Mouse (Mus musculus) lung, postnatal 0 days (tissue): ENCODE measurements at regions not wholly inside any gene's neighbourhood (a gene's known extent, or its start where the extent isn't known, plus 50 kb on each side); places are given as distances from the start of the nearest gene placed in this dataset.

Experiments
- ATAC-seq: fragments of 200-750 bp; cut with Nextera tagmentation; 2 replicates; pipeline ENCODE4 v1.8.0; 2017; ENCODE audit warnings: moderate library complexity
- DNase-seq: peaks from one replicate; pipeline ENCODE4 v3.0.0-alpha.2; 2016; ENCODE audit warnings: low spot score
- H3K27ac ChIP-seq: fragments of 300-500 bp; sonication (generic); 2 replicates; pipeline ENCODE4 v1.5.1; 2014; ENCODE audit warnings: antibody characterized with exemption, mild to moderate bottlenecking, low read length, mixed read lengths
- H3K27me3 ChIP-seq: fragments of 300-500 bp; sonication (generic); replicated peaks from 2 replicates; pipeline ENCODE4 v1.6.1; 2014; ENCODE audit warnings: low read length, mixed read lengths; ENCODE audit not compliant: insufficient read depth
- H3K36me3 ChIP-seq: fragments of 300-500 bp; sonication (generic); 2 replicates; pipeline ENCODE4 v1.6.1; 2014; ENCODE audit warnings: low read length, mixed read lengths; ENCODE audit not compliant: insufficient read depth
- H3K4me1 ChIP-seq: fragments of 300-500 bp; sonication (generic); 2 replicates; pipeline ENCODE4 v1.6.1; 2014; ENCODE audit warnings: antibody characterized with exemption, low read depth, low read length, mixed read lengths; ENCODE audit not compliant: insufficient read depth
- H3K4me2 ChIP-seq: fragments of 300-500 bp; sonication (generic); replicated peaks from 2 replicates; pipeline ENCODE4 v1.6.1; 2014; ENCODE audit warnings: low read depth, mild to moderate bottlenecking, low read length, moderate library complexity, mixed read lengths
- H3K4me3 ChIP-seq: fragments of 300-500 bp; sonication (generic); 2 replicates; pipeline ENCODE4 v1.5.1; 2014; ENCODE audit warnings: low read depth, low read length
- H3K9ac ChIP-seq: fragments of 300-500 bp; sonication (generic); replicated peaks from 2 replicates; pipeline ENCODE4 v1.6.1; 2014; ENCODE audit warnings: low read depth, mild to moderate bottlenecking
- H3K9me3 ChIP-seq: fragments of 300-500 bp; sonication (generic); 2 replicates; pipeline ENCODE4 v1.6.1; 2016; ENCODE audit warnings: low read length, mixed read lengths
- CTCF ChIP-seq: IDR thresholded peaks from 2 replicates; pipeline ENCODE4 v1.5.1; 2016; ENCODE audit warnings: antibody characterized with exemption, mild to moderate bottlenecking
- EP300 ChIP-seq: IDR thresholded peaks from 2 replicates; pipeline ENCODE4 v1.6.1; 2016; ENCODE audit warnings: antibody characterized with exemption, mild to moderate bottlenecking, control low read depth
- WGBS: fragments of 180-500 bp; shearing (Covaris S2); extraction: QIAGEN DNeasy Blood & Tissue Kit; methylation state at CpG from one replicate; pipeline ENCODE4 v1.1.7; 2014; 5-methylcytosine and 5-hydroxymethylcytosine counted together

DNA sequence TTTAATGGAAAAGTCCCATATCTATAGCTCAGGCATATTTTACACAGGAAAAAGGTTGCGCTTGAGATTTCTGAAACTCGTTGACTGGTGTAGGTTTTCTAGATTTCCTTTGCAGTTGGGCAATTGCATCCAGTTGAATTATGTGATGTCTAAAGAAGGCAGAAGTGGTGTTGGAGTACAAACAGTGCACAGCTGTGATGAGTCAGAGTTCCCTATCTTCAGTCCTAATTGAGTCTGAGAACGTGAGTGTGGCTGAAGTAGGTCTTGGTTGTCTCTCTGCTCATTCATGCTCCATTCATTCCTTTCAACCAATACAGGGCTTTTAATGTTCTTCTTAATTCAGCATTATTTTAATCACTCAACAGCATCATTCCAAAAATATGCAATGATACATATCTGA, 142.9 kb upstream of the Dpyd start:
- no peak for ATAC-seq
- TF ChIP-seq CTCF (no peak), EP300 (no peak)
- WGBS, result 52% methylated on average over 3 of the region's 3 CpGs

DNA sequence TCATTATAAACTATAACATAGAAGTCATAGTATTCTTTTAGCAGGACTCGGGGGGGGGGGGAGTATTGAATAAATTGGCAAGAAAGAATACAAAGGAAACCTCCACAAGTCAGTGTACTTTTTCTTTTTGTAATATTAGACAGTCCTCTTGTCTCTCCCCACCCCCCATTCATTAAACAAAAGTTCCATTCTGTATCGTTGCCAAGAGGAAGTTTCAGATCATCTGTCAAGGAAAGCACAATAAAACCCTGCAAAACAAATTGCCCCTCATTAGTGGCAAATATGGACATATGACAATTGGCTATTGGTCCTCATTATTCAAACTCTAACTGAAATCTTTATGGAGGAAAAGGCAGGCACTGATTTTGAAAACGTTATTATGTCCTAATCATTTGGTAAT, 140.2 kb upstream of the Dpyd start:
- H3K9ac ChIP-seq, result no peak overlapping the region
- H3K4me1 ChIP-seq, result no peaks in the 10 kb centered on the region; the same call in 1 of the 2 replicates
- H3K9me3 ChIP-seq, result no peaks in the 10 kb centered on the region
- no peaks in the 10 kb centered on the region for H3K36me3 ChIP-seq
- no peak overlapping the region for H3K4me2 ChIP-seq
- no peak overlapping the region for H3K4me3 ChIP-seq
- H3K27me3 ChIP-seq, result no peaks in the 10 kb centered on the region
- DNase-seq, result no peak
- 27% methylated on average over 3 of the region's 3 CpGs for WGBS
- no peak for ATAC-seq
- TF ChIP-seq EP300 (no peak), CTCF (no peak)
- H3K27ac ChIP-seq, result no peak overlapping the region

More for the DNA sequence above, 142.9 kb upstream of the Dpyd start:
- Histone ChIP-seq H3K27ac (no peak overlapping the region), H3K4me3 (no peak overlapping the region), H3K9me3 (no peaks in the 10 kb centered on the region), H3K9ac (no peak overlapping the region), H3K4me1 (no peaks in the 10 kb centered on the region), H3K4me2 (no peak overlapping the region), H3K27me3 (no peaks in the 10 kb centered on the region), H3K36me3 (no peaks in the 10 kb centered on the region)
- DNase-seq, result no peak

DNA sequence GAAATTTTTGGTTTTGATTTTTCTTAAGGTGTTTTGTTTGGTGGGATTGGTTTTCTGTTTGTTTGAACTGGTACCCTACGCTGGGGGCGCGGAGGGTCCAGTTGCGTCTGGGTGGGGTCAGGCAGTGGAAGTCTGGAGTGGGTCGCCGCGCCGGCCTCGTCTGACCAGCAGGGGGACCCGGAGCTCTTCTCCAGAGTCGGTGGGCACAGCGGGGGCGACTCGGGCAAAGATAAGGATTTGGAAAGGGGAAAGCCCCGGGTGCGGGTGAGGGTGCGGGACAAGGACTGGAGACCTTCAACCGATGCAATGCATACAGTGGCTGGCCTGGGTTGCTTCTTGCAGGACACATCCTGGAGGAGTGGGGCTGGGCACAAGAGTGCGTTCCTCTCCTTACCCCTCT, 136.2 kb upstream of the Dpyd start:
- no peak overlapping the region for H3K27ac ChIP-seq
- H3K4me2 ChIP-seq, result peak overlapping the region; percentile 36; the same call in 1 of the 2 replicates
- no peak overlapping the region for H3K9ac ChIP-seq
- no peak for ATAC-seq
- TF ChIP-seq CTCF (peak; percentile 42), EP300 (no peak)
- H3K4me1 ChIP-seq, result no peaks in the 10 kb centered on the region; the same call in 1 of the 2 replicates
- H3K27me3 ChIP-seq, result 0 out of 2 replicates have a peak, but pooled peaks cover 7% of the 10 kb centered on the region
- no peaks in the 10 kb centered on the region for H3K36me3 ChIP-seq
- no peaks in the 10 kb centered on the region for H3K9me3 ChIP-seq
- H3K4me3 ChIP-seq, result no peak overlapping the region
- DNase-seq, result no peak
- WGBS, result 6% methylated on average over 19 of the region's 19 CpGs

DNA sequence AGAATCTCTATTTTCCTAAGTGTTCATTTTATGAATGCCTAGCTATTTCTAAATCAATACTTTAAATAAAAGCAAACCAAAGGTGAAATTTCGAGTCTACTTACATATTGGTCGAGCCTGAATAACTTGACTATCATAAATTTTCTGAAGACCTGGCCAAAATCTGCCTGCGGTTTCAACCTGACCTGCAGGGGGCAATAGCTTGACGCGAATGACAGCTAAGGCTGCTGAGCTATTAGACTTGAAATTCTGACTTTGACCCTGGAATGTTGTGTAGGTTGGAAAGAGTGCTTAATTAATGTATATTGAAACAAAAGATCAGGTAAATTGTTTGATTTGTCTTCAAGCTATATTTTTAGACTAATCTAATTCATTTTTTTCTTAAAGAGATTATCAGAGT, 133.4 kb upstream of the Dpyd start:
- H3K4me1 ChIP-seq, result no peaks in the 10 kb centered on the region; the same call in 1 of the 2 replicates
- DNase-seq (peak; percentile 48), ATAC-seq (no peak)
- no peak overlapping the region for H3K4me3 ChIP-seq
- H3K27me3 ChIP-seq, result peaks cover 26% of the 10 kb centered on the region
- no peaks in the 10 kb centered on the region for H3K9me3 ChIP-seq
- H3K36me3 ChIP-seq, result no peaks in the 10 kb centered on the region
- H3K9ac ChIP-seq, result no peak overlapping the region
- TF ChIP-seq CTCF (peak; percentile 84), EP300 (no peak)
- no peak overlapping the region for H3K4me2 ChIP-seq
- no peak overlapping the region for H3K27ac ChIP-seq
- under 1% methylated on average over 5 of the region's 5 CpGs for WGBS

DNA sequence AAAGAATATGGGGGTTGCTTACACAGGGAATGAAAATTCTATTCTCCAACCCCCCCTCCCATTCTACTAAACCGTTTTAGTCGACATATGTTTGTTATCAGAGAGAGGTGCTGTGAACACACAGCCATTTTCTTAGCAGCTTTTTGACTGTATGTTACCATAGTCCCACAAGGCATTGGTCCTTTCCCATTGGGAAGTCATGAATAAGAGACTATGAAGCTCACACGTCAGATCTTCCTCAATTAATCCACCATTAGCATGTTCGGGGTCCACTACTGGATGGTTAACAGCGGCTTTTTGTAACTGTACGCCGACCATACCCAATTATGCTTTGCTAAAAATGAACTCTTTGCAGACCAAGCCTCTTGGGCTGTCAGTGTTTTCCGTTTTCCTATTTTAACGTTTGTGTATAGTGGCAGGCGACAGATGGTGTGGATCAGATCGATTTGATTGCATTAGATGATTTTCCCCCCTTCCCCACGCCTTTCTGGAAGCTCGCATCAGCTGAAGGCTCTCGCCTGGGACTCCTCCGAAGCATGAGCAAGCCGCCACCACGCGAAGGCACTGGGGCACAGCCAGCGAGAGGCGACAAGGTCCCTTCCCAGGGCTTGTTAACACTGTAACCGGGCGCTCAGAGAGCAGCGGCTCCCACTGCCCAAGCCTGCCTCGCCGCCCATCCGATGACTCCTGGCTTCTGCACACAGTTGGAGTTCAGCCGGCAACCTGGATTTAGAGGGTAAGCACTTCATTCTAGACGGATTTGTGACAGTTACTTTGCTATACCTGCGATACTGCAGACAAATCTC, 131.9 kb upstream of the Dpyd start:
- DNase-seq (no peak), ATAC-seq (no peak)
- no peaks in the 10 kb centered on the region; the same call in 1 of the 2 replicates for H3K4me1 ChIP-seq
- peaks cover 33% of the 10 kb centered on the region for H3K27me3 ChIP-seq
- H3K27ac ChIP-seq, result no peak overlapping the region
- H3K4me2 ChIP-seq, result no peak overlapping the region
- no peaks in the 10 kb centered on the region for H3K36me3 ChIP-seq
- no peak overlapping the region for H3K9ac ChIP-seq
- WGBS, result 9% methylated on average over 29 of the region's 29 CpGs
- H3K9me3 ChIP-seq, result no peaks in the 10 kb centered on the region
- peak overlapping the region; percentile 8; the same call in 1 of the 2 replicates for H3K4me3 ChIP-seq
- TF ChIP-seq CTCF (no peak), EP300 (no peak)

DNA sequence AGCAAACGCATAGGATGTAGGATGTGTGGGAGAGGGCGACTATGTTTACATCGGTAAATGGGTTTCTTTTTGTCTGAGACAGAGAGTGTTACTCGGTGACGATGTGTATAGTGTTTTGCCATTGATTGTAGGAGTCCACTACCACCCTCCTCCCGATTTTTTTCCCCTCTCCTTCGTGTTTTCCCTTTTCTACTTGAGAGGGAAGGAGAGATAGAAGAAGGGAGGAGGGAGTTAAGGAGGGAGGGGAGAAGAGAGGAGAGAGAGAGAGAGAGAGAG, 131.4 kb upstream of the Dpyd start:
- H3K4me2 ChIP-seq, result no peak overlapping the region
- H3K4me3 ChIP-seq, result peak overlapping the region; percentile 8; the same call in 1 of the 2 replicates
- no peak for TF ChIP-seq EP300
- TF ChIP-seq CTCF, result no peak
- no peaks in the 10 kb centered on the region for H3K9me3 ChIP-seq
- no peaks in the 10 kb centered on the region; the same call in 1 of the 2 replicates for H3K4me1 ChIP-seq
- DNase-seq (no peak), ATAC-seq (no peak)
- WGBS, result 3% methylated on average over 7 of the region's 7 CpGs
- no peak overlapping the region for H3K27ac ChIP-seq
- H3K9ac ChIP-seq, result no peak overlapping the region
- no peaks in the 10 kb centered on the region for H3K36me3 ChIP-seq
- H3K27me3 ChIP-seq, result peaks cover 34% of the 10 kb centered on the region
